Mouse (Mus musculus): ENCODE results near the gene Trim9.

- TF ChIP-seq GATA1 (IDR thresholded peaks at IDR 0.05; ENCODE audit: low read length) (no peak), TAL1 (IDR thresholded peaks at IDR 0.05; ENCODE audit: low read length) (no peak)
Observed at GRCm38 (mm10) chr12:70216229-70216800, 131.1 kb downstream of the Trim9 start.
